Mouse (Mus musculus) megakaryocyte-erythroid progenitor cell, adult 5-6 weeks (primary cell): Measurements from ENCODE around the gene Scgn. TPM values are rescaled to one million over a fixed set of nuclear protein-coding genes. Genes with fewer than 3 reads are reported as not detected.

Experiments used
- ATAC-seq: replicated peaks from 2 replicates; pipeline ENCODE4 v1.8.0; 2016; ENCODE audit warnings: mild to moderate bottlenecking, inconsistent platforms; ENCODE audit not compliant: severe bottlenecking, poor library complexity, low FRiP score, low TSS enrichment
- total RNA-seq, 2 experiments: library from RNA; stranded (forward) in 1 of 2; stranded (reverse) in 1 of 2; fragments of 200-1000, 215-1000 nt in 1 of 2; fragments of >200 nt in 1 of 2; fragmentation: Nextera tagmentation in 1 of 2; gene quantifications; 2 replicates each; pipeline ENCODE4 v1.2.3; 2014 to 2017

Gene Scgn
- total RNA-seq, 2 experiments from 2014 or later = not detected

- no peak for ATAC-seq
Measured at GRCm38 (mm10) chr13:23946254-23946653, 44.8 kb downstream of the Scgn start.

- no peak for ATAC-seq
Measured at GRCm38 (mm10) chr13:23942861-23943260, 48.2 kb downstream of the Scgn start.

- no peak for ATAC-seq
Measured at GRCm38 (mm10) chr13:23940291-23940690, 50.7 kb downstream of the Scgn start.

- no peak for ATAC-seq
Measured at GRCm38 (mm10) chr13:23938699-23939098, 52.3 kb downstream of the Scgn start.

- ATAC-seq = no peak
Measured at GRCm38 (mm10) chr13:23934211-23934520, 56.8 kb downstream of the Scgn start, which contains the start of gene Hist1h2aa. Gene Hist1h2aa, plus strand, starts transcription at chr13:23934462.

GRCm38 (mm10) chr13:23933421-23934210 lies 57.4 kb downstream of the Scgn start, which contains the start of gene Hist1h2ba:
Gene Hist1h2ba, minus strand, starts transcription at chr13:23934156.
- no peak for ATAC-seq

GRCm38 (mm10) chr13:23930904-23931303 lies 60.1 kb downstream of the Scgn start:
- no peak for ATAC-seq

- ATAC-seq = no peak
Measured at GRCm38 (mm10) chr13:23930461-23930860, 60.6 kb downstream of the Scgn start.

GRCm38 (mm10) chr13:23928637-23929036 lies 62.4 kb downstream of the Scgn start:
- ATAC-seq = no peak

GRCm38 (mm10) chr13:23925792-23926191 lies 65.2 kb downstream of the Scgn start:
- no peak for ATAC-seq

- no peak for ATAC-seq
Measured at GRCm38 (mm10) chr13:23917674-23918073, 73.3 kb downstream of the Scgn start.

- no peak for ATAC-seq
Measured at GRCm38 (mm10) chr13:23916132-23916531, 74.9 kb downstream of the Scgn start.

- peak; percentile 70 for ATAC-seq
Measured at GRCm38 (mm10) chr13:23914376-23915167, 76.4 kb downstream of the Scgn start, which contains the start of gene Slc17a4. Gene Slc17a4, minus strand, starts transcription at chr13:23915009.

GRCm38 (mm10) chr13:23913791-23914306 lies 77.2 kb downstream of the Scgn start:
- ATAC-seq = peak; percentile 91

GRCm38 (mm10) chr13:23911335-23911734 lies 79.7 kb downstream of the Scgn start:
- ATAC-seq = no peak

- no peak for ATAC-seq
Measured at GRCm38 (mm10) chr13:23910121-23910520, 80.9 kb downstream of the Scgn start.

GRCm38 (mm10) chr13:23906906-23907305 lies 84.1 kb downstream of the Scgn start:
- ATAC-seq = no peak
